Mouse (Mus musculus): ENCODE results near the gene Myef2. TPM values are rescaled to one million over a fixed set of nuclear protein-coding genes. Genes with fewer than 3 reads are reported as not detected.
"Not testable (repeated sequence)": the region's sequence is repeated elsewhere in the genome, so short reads cannot be mapped to it uniquely, and the experiment has no call there.

Myef2 gene
- 18.5 and 20.6 TPM in 2 replicates for total RNA-seq (2015)
- total RNA-seq (2017): 40.0 and 41.0 TPM in 2 replicates

DNA sequence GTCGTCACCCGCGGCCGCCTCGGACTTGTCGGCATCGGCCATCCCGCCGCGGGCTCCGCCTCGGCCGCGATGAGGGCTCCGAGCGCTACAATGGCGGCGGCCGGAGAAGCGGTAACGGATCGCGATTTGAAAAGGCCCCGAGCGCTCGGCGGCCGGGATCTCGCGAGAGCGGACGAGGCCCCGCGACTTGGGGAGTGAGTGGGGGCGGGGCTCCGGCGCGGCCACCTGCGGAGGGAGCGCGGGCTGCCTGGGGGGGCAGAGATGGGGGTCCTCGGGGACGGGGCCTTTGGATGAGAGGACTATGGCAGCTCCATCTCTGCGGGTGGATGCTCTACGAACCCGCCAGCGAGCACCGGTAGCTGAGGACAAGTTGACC, at the start of gene Myef2:
TSS of gene Myef2 (minus strand) at position 185 of the 376 bp plus-strand sequence.
- peak; percentile 93 for ATAC-seq (ENCODE audit: poor library complexity, severe bottlenecking)

DNA sequence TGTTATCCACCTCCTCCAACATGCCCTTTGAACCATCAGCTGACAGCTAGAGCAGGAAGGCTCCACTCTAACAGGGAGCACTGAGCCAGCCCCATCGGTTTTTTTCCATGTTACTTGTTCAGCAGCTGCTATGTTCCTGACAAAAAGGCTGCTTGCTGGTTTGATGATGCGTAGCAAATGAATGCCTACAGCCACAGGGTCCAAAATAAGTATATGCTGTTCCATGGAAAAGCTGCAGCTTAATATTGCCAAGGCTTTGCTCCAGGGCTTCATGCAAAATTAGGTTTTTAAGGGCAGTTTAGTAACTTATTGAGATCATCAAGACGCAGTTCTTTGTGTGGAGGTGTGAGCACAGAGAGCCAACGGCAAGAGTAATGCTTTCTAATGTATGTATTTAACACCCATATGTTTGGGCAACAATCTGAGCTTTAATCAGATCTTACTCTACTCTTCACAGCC, 38.6 kb upstream of the Myef2 start:
- no peak for ATAC-seq (ENCODE audit: poor library complexity, severe bottlenecking)

DNA sequence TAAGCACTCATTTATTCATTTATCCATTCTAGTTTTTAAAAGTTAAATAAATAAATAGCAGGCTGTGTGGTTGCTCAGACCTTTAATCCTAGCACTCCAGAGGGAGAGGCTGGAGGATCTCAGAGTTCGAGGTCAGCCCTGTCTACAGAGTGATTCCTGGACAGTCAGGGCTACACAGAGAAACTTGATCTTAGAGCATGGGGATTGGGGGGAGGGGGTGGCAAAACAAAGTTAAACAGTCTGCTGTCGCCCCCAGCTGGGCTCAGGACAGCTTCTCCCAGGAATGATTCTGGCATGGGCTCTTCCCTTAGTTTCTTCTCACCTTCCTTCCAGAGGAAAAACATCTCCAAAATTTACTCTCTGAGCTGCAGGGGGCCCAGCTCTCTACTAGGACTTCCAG, 32.0 kb upstream of the Myef2 start:
- ATAC-seq (ENCODE audit: poor library complexity, severe bottlenecking): no peak

- ATAC-seq (ENCODE audit: poor library complexity, severe bottlenecking): no peak
These were observed 30.8 kb upstream of the Myef2 start for GRCm38 (mm10) chr2:125154294-125154693.

GRCm38 (mm10) chr2:125152388-125152787, 28.9 kb upstream of the Myef2 start, which contains the start of gene Slc12a1:
TSS of gene Slc12a1 (plus strand) at chr2:125152505.
- no peak for ATAC-seq (ENCODE audit: poor library complexity, severe bottlenecking)

- no peak for ATAC-seq (ENCODE audit: poor library complexity, severe bottlenecking)
These were observed 18.9 kb upstream of the Myef2 start for GRCm38 (mm10) chr2:125142336-125142735.

DNA sequence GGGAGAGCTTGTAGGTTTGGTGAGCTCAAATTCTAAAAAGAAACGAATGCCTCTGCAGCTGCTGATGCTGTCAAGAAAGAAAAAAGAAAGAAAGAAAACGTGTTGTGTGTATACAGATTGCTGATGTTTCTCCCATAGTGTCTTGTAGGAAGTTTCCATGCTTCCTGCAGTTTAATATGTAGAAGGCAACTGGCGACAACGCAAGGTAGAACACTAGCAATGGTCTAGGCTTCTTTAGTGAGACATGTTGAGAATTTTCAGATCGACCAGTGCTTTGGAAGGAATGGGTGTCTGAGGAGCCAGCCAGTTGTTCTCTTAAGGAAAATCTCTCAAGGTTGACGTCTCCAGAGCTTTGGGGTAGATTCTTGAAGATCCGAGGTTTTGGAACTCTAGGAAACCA, 13.4 kb upstream of the Myef2 start:
- no peak for ATAC-seq (ENCODE audit: poor library complexity, severe bottlenecking)

GRCm38 (mm10) chr2:125135903-125136811, 12.7 kb upstream of the Myef2 start, which contains the start of gene Ctxn2:
TSS of gene Ctxn2 (plus strand) at chr2:125136692.
- peak; percentile 78 for ATAC-seq (ENCODE audit: poor library complexity, severe bottlenecking)

DNA sequence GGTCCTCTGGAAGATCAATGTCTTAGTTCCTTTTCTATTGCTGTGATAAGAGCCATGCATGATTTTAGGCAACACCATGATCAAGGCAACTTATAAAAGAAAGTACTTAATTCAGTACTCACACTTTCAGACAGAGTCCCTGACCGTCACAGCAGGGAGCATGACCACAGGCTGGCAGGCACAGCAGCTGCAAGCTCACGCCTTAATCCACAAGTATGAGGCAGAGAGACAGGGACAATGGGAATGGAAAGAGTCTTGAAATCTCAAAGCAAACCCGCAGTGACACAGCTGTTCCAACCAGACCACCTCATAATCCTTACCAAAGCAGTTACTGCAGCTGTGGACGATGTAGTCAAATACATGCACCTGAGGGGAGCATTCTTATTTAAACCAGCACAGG, 10.7 kb upstream of the Myef2 start:
- no peak for ATAC-seq (ENCODE audit: poor library complexity, severe bottlenecking)

GRCm38 (mm10) chr2:125126792-125127191, 3.3 kb upstream of the Myef2 start:
- ATAC-seq (ENCODE audit: poor library complexity, severe bottlenecking): no peak

DNA sequence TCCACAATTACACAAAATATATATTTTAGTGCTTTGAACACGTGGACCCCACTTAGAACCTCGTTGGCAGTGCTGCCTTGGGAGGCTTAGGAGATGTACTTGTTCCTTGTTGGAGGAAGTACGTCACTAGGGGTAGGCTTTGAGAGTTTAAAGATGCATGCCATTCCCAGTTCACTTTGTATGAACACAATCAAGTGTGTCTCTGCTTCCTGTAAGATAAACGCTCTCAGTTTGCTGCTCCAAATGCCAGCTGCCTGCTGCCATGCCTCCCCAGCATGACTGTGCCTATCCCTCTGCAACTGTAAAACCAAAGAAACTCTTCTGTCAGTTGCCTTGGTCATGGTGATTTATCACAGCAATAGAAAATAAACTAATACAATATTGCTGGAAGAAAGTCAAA, 2.4 kb upstream of the Myef2 start:
- ATAC-seq (ENCODE audit: poor library complexity, severe bottlenecking): no peak

- ATAC-seq (ENCODE audit: poor library complexity, severe bottlenecking): peak; percentile 35
These were observed 611 bp downstream of the Myef2 start for GRCm38 (mm10) chr2:125122624-125123476.

DNA sequence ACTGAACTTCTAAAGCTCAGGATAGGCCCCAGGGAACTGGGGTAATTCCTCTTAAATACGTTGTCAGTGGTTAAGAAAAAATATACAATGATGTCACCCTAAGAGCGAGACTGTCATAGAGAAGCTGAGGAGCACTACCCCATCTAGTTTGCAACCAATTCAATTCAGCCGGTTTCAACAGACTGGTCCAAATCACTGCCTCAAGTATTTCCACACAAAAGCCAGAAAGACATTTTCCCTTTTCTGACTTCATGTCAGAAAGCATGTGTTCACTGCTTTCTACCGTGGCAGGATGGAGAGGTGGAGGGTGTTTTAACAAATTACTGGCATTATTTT, 1.2 kb downstream of the Myef2 start:
- ATAC-seq (ENCODE audit: poor library complexity, severe bottlenecking): peak; percentile 31; the same call in 1 of the 2 replicates

DNA sequence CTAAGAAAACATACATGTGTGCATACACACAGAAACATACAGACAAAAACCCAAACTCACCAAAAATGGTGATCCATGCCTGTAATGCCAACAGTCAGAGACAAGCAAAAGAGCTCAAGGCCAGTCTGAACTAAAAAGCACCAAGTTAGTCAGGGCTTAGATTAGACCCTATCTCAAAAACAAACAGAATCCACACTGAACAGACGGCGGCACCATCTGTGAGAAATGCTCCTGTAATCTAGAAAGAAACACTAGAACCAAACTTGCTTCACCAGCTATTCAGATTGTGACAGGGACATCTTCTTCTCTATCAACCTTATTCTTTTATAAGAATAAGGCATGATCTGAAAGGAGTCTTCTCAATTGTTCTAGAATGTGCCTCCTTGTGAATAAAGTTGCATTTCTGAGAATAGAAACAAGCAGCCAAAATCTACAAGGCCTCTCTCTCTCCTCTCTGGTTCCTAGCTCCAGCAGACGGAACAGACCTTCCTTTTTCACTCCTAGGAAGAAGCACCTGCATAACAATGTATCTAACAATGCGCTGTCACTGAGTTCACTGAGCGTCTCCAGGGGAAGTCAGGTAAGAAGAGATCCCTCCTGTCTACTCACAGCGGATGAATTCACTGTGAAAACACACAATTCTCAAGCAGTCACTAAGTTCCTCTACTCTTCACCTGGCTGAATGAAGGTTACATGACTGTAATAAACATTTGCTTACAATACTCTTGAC, 3.9 kb downstream of the Myef2 start:
- no peak for ATAC-seq (ENCODE audit: poor library complexity, severe bottlenecking)

GRCm38 (mm10) chr2:125106536-125106935, 16.9 kb downstream of the Myef2 start:
- not testable (repeated sequence) for ATAC-seq (ENCODE audit: poor library complexity, severe bottlenecking)

DNA sequence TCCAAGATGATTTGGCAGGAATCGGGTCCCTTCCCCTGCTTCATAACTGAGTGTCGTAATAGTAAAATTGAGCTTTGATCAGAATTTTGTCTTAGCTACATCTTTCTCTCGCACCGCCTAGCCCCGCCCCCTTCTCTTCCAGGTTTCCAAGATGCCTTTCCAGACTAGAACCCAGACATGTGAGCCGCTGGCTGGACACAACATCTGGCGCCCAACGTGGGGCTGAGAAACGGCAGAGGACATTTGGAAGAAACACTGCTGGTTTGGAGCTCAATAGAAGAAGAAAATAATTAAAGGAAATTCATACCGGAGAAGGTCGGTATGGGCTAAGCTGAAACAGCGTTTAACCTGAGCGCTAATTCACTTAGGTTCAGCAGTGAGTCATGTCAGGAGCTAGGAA, 19.0 kb downstream of the Myef2 start:
- ATAC-seq (ENCODE audit: poor library complexity, severe bottlenecking): not testable (repeated sequence)

GRCm38 (mm10) chr2:125092123-125092522, 31.3 kb downstream of the Myef2 start:
- not testable (repeated sequence) for ATAC-seq (ENCODE audit: poor library complexity, severe bottlenecking)

DNA sequence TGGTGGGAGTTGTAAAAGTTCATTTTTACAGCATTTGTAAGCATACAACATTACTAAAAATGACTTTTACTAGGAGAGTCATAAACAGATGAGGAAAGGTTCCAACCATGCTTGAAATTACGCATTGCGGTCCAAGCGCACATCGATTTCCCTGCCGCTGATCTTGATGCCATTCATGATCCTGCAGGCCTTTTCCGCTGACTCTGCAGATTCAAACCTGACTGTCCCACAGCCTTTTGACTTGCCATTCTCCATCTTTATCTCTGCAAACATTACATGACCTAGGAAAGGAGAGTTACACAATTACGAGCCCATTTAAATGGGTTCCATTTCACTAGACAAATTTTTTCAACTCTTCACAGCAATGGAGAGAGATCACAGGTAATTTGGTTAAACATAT, 34.7 kb downstream of the Myef2 start:
- ATAC-seq (ENCODE audit: poor library complexity, severe bottlenecking): no peak

GRCm38 (mm10) chr2:125083879-125084278, 39.6 kb downstream of the Myef2 start:
- ATAC-seq (ENCODE audit: poor library complexity, severe bottlenecking): no peak

GRCm38 (mm10) chr2:125073056-125073780, 50.2 kb downstream of the Myef2 start:
- ATAC-seq (ENCODE audit: poor library complexity, severe bottlenecking): no peak
